Mouse (Mus musculus): ENCODE measurements around the gene Elmo2.

- no peak for TF ChIP-seq CTCF (IDR thresholded peaks at IDR 0.05; ENCODE audit: extremely low read depth, insufficient read depth, low read length)
- TF ChIP-seq POLR2A (IDR thresholded peaks at IDR 0.05; ENCODE audit: extremely low read depth, insufficient read depth, low read length), result no peak
These were observed 21.5 kb downstream of the Elmo2 start for GRCm38 (mm10) chr2:165304819-165305218.

Data from cortical plate, adult 2 months (tissue).